Mouse (Mus musculus) brain, embryonic 14.5 days (tissue): ENCODE results near the gene Ugt1a8.

Source experiments
- CTCF ChIP-seq: fragments of 200-500 bp; IDR thresholded peaks from 2 replicates; pipeline ENCODE4 v1.5.1; 2012; ENCODE audit warnings: inconsistent platforms, mild to moderate bottlenecking, moderate library complexity, borderline replicate concordance; ENCODE audit not compliant: insufficient read depth, insufficient read length; ENCODE audit errors: extremely low read depth
- POLR2A ChIP-seq: fragments of 200-500 bp; IDR thresholded peaks from 2 replicates; pipeline ENCODE4 v1.6.1; 2012; ENCODE audit warnings: mild to moderate bottlenecking, inconsistent platforms, borderline replicate concordance; ENCODE audit not compliant: poor library complexity, insufficient read depth, insufficient read length, severe bottlenecking; ENCODE audit errors: extremely low read depth

DNA sequence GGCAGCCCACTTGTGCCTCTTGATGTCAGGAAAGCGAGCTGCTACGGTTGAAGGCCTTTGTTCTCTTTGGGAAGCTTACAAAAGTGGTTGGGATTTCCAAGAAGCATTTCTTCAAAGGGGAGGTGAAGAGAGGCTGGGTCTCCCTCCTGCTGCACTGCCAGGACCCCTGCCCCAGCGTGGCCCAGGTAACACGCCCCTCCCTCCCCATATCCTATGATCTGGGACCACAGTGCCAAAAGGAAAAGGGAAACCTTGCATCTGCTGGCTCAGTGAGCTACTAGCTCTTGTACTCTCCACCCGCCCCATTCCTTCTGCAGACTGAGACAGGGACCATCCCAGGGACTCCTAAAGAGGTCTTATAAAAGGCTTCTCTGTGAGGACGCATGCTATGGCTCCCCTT, 170.1 kb downstream of the Ugt1a8 start:
- TF ChIP-seq CTCF: no peak
- TF ChIP-seq POLR2A: no peak
